Mouse (Mus musculus) CD8-positive naive resting alpha-beta T cell, adult 2 months (primary cell): ENCODE measurements around the gene Atp1b2.
A peak's percentile ranks its signal among the peaks of the same experiment; 100 is the strongest.
"Not testable (repeated sequence)": the region's sequence is repeated elsewhere in the genome, so short reads cannot be mapped to it uniquely, and the experiment has no call there.

Experiments used
- DNase-seq, 2 experiments: peaks; one replicate each; pipeline ENCODE4 v3.0.0; 2022; ENCODE audit warnings: low read depth in 2 of 2, low spot score in 2 of 2

Atp1b2 gene

DNA sequence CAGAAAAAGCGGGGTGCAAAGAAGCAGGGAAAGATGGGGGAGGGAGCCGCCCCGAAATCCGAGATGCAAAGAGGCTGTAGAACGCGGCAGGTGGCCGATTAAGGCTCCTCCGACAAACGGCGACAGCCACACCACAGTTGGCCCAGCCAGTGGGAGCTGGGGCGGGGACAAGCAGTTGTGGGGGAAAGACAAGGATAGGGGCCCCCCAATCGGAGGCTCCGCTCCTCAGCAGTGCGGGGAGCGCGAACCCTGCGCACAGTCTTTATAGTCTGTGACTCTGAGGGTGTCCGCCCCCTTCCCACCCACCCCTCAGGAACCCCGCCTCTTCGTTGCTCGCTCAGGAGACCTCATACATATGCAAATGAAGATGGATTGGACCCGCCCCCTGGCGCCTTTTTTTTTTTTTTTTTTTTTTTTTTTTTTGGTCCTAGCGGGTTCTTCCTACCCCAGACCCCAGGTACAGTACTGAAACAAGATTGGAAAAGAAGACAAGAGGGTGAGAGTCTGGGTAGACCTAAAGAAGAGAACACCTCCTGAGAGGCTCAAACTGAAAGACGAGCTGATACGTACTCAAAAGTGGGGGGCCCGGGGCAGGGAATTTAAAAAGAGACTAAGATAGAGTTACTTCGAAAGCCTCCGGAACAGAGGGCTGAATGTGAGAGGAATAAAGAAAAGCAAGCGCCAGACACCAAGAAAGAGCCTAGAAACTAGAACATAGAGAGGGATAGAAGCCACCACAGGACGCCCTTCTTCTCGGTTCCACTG lies at the start of gene Atp1b2:
Gene Atp1b2, minus strand, starts transcription at position 217 of the 765 bp plus-strand sequence.
- peak; percentile 34 to 39 for DNase-seq

DNA sequence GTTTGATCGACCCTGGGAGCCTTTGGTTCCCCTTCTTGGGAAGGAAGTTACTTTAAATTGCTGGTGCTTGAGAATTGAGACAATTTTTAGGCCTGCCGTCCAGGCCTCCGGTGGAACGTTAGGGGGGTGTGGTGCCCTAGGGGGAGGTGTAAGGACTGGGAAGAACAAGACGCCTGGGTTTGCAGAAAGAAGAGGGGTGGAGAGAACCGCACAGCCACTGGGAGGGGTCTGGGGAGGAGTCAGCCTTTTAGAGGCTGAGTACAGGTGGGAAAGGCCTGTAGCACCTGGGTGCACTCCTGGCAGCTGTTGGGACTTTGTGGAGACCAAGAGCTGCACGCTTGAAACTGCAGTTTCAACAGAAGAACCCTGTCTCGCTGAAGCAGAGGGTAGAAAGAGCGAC lies 49.0 kb upstream of the Atp1b2 start:
- DNase-seq, result no peak

GRCm38 (mm10) chr11:69653399-69653798 lies 47.7 kb upstream of the Atp1b2 start:
- no peak for DNase-seq

DNA sequence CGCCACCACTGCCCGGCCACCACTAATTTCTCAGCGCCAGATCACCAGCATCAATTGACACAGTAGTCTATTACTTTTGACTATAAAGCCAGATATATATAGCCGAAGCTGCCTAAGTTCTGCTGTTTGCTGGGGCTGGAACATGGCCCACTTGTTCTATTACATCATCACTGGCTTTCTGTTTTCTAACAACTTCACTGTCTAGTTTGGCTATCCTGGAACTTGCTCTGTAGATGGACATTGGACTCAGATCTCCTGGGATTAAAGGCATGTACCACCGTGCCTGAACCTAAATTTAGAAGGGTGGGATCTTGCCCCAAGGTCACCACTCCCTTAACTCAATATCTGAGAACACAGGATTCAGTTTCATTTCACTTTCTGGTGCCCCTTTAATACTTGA lies 40.1 kb upstream of the Atp1b2 start:
- DNase-seq, result no peak

GRCm38 (mm10) chr11:69635471-69635870 lies 29.7 kb upstream of the Atp1b2 start:
- no peak for DNase-seq

DNA sequence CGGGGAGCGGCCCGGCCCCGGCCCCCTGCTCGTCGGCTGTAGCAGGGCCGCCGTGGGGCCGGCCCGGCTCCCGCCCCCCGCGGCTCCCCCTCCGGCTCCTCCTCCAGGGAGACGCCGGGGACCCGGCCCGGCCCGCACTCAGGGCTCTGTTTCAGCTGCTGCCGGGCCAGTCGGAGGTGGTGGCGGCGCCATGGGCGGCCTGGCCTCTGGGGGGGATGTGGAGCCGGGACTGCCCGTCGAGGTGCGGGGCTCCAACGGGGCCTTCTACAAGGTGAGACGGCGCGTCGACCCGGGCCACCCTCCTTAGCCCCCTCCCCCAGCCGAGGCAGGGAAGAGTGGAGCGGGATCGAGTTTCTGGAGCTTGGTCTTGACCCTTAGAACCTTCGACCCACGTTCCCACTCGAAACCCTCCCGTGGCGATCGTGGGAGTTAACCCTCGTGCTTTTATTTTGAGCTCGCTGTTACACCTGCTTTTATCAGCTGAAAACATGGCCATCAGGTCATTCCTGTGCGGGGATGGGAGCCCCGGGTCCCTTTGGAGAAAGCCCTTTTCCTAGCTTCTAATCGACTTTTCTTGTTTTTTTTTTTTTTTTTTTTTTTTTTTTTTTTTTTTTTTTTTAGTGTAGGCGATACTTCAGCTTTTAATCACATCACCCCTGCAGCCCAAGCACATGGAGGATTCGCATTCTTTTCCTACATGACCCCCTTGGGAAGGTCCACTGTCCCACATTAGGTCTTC lies 27.6 kb upstream of the Atp1b2 start:
- DNase-seq, result no peak

- DNase-seq, result peak; percentile 100
These were observed 26.7 kb upstream of the Atp1b2 start, which contains the start of gene Fxr2 for GRCm38 (mm10) chr11:69632284-69633089. Fxr2 (plus strand) TSS chr11:69632990.

- peak in 1 of 2 experiments; percentile 11 for DNase-seq
These were observed 24.1 kb upstream of the Atp1b2 start for GRCm38 (mm10) chr11:69629802-69630201.

GRCm38 (mm10) chr11:69628286-69628685 lies 22.5 kb upstream of the Atp1b2 start:
- peak; percentile 65 to 79 for DNase-seq

- DNase-seq, result not testable (repeated sequence)
These were observed 18.6 kb upstream of the Atp1b2 start for GRCm38 (mm10) chr11:69624339-69624738.

DNA sequence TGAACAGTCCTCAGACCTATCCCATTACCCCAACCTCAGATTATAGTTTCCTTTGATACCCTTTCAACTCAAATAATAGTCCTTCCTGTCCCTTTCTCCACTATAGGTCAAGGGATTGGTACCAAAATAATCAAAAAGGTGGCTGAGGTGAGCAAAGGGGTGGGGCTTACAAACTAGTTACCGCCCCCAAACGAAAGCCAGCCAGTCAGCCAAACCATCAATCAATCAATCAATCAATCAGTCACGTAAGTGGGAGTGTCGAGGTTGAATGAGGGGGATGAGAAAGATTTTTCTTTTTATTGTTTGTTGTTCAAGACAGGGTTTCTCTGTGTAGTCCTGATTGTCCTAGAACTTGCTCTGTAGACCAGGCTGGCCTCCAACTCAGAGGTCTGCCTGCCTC lies 17.3 kb upstream of the Atp1b2 start:
- no peak for DNase-seq

DNA sequence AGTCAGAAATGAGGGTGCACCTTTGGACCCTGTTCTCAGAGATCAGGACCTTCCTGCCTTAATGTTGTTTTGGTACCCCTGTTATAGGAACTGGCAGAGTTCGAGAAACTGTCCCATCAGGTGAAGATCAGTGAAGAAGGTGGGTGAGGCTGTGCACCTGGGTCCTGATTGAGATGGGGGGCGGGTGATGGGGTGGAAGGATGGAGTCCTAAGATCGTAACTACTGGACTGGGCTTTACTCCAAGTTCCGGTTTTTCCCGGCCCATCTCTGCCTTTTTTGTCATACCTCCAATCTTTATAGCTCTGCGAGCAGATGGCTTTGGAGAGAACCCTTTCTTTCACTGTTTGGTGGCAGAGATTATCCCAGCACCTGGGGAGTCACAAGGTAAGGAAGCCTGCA lies 16.7 kb upstream of the Atp1b2 start:
- DNase-seq, result no peak

GRCm38 (mm10) chr11:69621571-69622268 lies 16.0 kb upstream of the Atp1b2 start, which contains the start of gene Sat2:
Sat2 (plus strand) TSS chr11:69622024.
- no peak for DNase-seq

- no peak for DNase-seq
These were observed 14.8 kb upstream of the Atp1b2 start for GRCm38 (mm10) chr11:69620394-69621081.

GRCm38 (mm10) chr11:69617805-69618204 lies 12.1 kb upstream of the Atp1b2 start, which contains the start of gene Shbg:
Shbg (minus strand) TSS chr11:69617905.
- no peak for DNase-seq

- no peak for DNase-seq
These were observed 11.0 kb upstream of the Atp1b2 start for GRCm38 (mm10) chr11:69616781-69617180.

- DNase-seq, result not testable (repeated sequence)
These were observed 8.5 kb upstream of the Atp1b2 start for GRCm38 (mm10) chr11:69614257-69614588.

GRCm38 (mm10) chr11:69613553-69614256 lies 8.0 kb upstream of the Atp1b2 start:
- peak in 1 of 2 experiments; percentile 41 for DNase-seq

- no peak for DNase-seq
These were observed 5.2 kb upstream of the Atp1b2 start for GRCm38 (mm10) chr11:69610899-69611298.

GRCm38 (mm10) chr11:69609416-69609815 lies 3.7 kb upstream of the Atp1b2 start:
- DNase-seq, result no peak
